In the genomic region with DNA sequence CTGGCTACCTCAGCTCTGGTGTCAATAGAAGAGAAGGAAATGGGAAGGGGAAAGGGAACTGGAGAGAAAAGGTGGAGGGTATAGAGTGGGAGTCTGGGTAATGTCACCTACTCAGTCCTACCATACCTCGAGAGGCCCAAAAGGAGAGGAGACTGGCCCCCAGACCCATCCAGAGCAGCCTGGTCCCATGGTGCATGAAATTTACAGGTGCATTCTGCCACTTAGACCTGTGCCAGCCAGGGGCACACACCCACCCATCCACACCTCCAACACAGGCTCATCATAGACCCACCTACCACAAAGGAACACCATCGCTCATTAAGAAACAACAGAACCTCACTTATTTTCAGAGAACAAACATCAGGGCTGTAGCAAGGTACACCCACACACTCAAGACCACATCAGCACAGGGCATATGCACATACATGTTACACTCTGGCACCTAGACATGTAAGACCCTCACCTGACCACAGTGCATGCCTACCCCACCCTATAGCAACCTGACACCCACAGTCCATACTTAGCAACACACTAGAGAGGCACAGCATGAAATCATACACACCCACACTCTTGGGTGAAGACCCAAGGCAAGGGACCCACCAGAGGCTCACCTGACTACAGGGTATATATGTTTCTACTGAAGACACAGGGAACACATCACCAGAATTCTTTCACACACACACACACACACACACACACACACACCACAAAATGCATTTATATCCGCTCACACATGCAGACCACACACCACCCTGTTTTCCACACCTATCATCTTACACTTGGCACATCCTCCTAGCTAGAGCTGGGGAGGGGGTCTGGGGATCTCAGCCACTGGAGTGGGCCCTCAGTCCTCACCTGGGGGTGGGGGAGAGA, we compare ENCODE assay signal across 10 mouse cellular contexts. TPM values are rescaled to one million over a fixed set of nuclear protein-coding genes. Genes with fewer than 3 reads are reported as not detected.
DNase-seq lines count a peak whose midpoint lies in the region; ATAC-seq and TF ChIP-seq lines count a peak whose summit lies in the region.
"Had no signal": no experiment of that assay in that cellular context is flagged by ENCODE, and none has a peak within 500 bp of the region (broad histone marks: within the 10 kb centered on the region; RNA-seq: fewer than 3 reads in every experiment).

No protein-coding gene starts in this region.

- peaks cover 13% of the 10 kb centered on the region; the same call in 1 of the 2 replicates for H3K4me1 ChIP-seq in kidney, embryonic 14.5 days (ENCODE audit: control insufficient read depth, insufficient read depth, low read length)
- peaks cover 20% of the 10 kb centered on the region for H3K4me1 ChIP-seq in embryonic facial prominence, embryonic 12.5 days
- H3K4me1 ChIP-seq in hindbrain, postnatal 0 days (ENCODE audit: insufficient read depth, low read length) = peaks cover 10% of the 10 kb centered on the region; the same call in 1 of the 2 replicates

- H3K27ac ChIP-seq in kidney, embryonic 14.5 days (ENCODE audit: low read depth, low read length) = no peak overlapping the region
- no peak overlapping the region for H3K27ac ChIP-seq in embryonic facial prominence, embryonic 12.5 days
- H3K27ac ChIP-seq in hindbrain, postnatal 0 days = peak overlapping the region; percentile 71
- H3K27ac ChIP-seq: macrophage had no signal

- peaks cover 67% of the 10 kb centered on the region for H3K27me3 ChIP-seq in kidney, embryonic 14.5 days (ENCODE audit: control insufficient read depth, insufficient read depth, low read length)
- peaks cover 68% of the 10 kb centered on the region for H3K27me3 ChIP-seq in embryonic facial prominence, embryonic 12.5 days
- no peaks in the 10 kb centered on the region for H3K27me3 ChIP-seq in hindbrain, postnatal 0 days (ENCODE audit: insufficient read depth, low read length)

- DNase-seq in kidney, postnatal 36 days = no peak
- DNase-seq in hindbrain, postnatal 0 days (ENCODE audit: low spot score) = peak; percentile 45
- peak; percentile 42 to 60 for DNase-seq in natural killer cell, adult 2 months (ENCODE audit: low spot score in 2 of 2)
- no peak for DNase-seq in layer of hippocampus, postnatal 10 days (ENCODE audit: low spot score in 2 of 2)
- no peak for DNase-seq in right cerebral cortex, postnatal 25 days
- no peak for DNase-seq in testis, postnatal 10 days (ENCODE audit: low spot score)
- DNase-seq: kidney, postnatal 4 days had no signal

- no peak overlapping the region for H3K9ac ChIP-seq in kidney, embryonic 14.5 days (ENCODE audit: low read depth, low read length)
- H3K9ac ChIP-seq in embryonic facial prominence, embryonic 12.5 days = no peak overlapping the region
- peak overlapping the region; percentile 86 for H3K9ac ChIP-seq in hindbrain, postnatal 0 days (replicated peaks; ENCODE audit: low read length)

- no peak overlapping the region for H3K4me2 ChIP-seq in kidney, embryonic 14.5 days (replicated peaks; ENCODE audit: low read depth, low read length)
- H3K4me2 ChIP-seq in embryonic facial prominence, embryonic 12.5 days (replicated peaks) = peak overlapping the region; percentile 83; the same call in 1 of the 2 replicates
- peak overlapping the region; percentile 67 for H3K4me2 ChIP-seq in hindbrain, postnatal 0 days (ENCODE audit: low read depth, low read length)

- no peaks in the 10 kb centered on the region for H3K36me3 ChIP-seq in kidney, embryonic 14.5 days (ENCODE audit: control insufficient read depth, insufficient read depth, low read length)
- H3K36me3 ChIP-seq in embryonic facial prominence, embryonic 12.5 days = no peaks in the 10 kb centered on the region
- H3K36me3 ChIP-seq in hindbrain, postnatal 0 days (ENCODE audit: insufficient read depth, low read length) = no peaks in the 10 kb centered on the region

- 62% methylated on average over 3 of the region's 3 CpGs for WGBS in kidney, embryonic 14.5 days
- 74% methylated on average over 3 of the region's 3 CpGs for WGBS in embryonic facial prominence, embryonic 12.5 days
- 63% methylated on average over 3 of the region's 3 CpGs for WGBS in hindbrain, postnatal 0 days

- no peak for ATAC-seq in kidney, embryonic 14.5 days (ENCODE audit: low FRiP score, low TSS enrichment)
- ATAC-seq in embryonic facial prominence, embryonic 12.5 days (ENCODE audit: insufficient number of reproducible peaks, insufficient read depth, low FRiP score, low TSS enrichment) = no peak
- no peak for ATAC-seq in hindbrain, postnatal 0 days

- peak overlapping the region; percentile 51 for H3K4me3 ChIP-seq in kidney, embryonic 14.5 days (ENCODE audit: low read length)
- peak overlapping the region; percentile 45 for H3K4me3 ChIP-seq in embryonic facial prominence, embryonic 12.5 days
- H3K4me3 ChIP-seq in hindbrain, postnatal 0 days (ENCODE audit: low read length) = peak overlapping the region; percentile 69

- TF ChIP-seq CTCF in hindbrain, postnatal 0 days (IDR thresholded peaks at IDR 0.05; ENCODE audit: low read depth) = no peak

- no peaks in the 10 kb centered on the region for H3K9me3 ChIP-seq in kidney, embryonic 14.5 days (ENCODE audit: control insufficient read depth, low read length)
- H3K9me3 ChIP-seq in embryonic facial prominence, embryonic 12.5 days = no peaks in the 10 kb centered on the region
- no peaks in the 10 kb centered on the region for H3K9me3 ChIP-seq in hindbrain, postnatal 0 days (ENCODE audit: low read length)

RNA-seq across cellular contexts. Expression of gene Tmem151a, which starts 1.1 kb away (rescaled TPM):
- 1.2 and 1.7 TPM in 2 replicates for polyA plus RNA-seq in kidney, embryonic 14.5 days (2014; fragmentation: Nextera tagmentation; extraction: Ambion mirVana)
- polyA plus RNA-seq in embryonic facial prominence, embryonic 12.5 days (2016; fragmentation: Nextera tagmentation; extraction: Ambion mirVana) = 2.9 and 3.7 TPM in 2 replicates
- 68.9 and 76.6 TPM in 2 replicates for total RNA-seq in hindbrain, postnatal 0 days (2014; rRNA removed)
- 61.0 and 71.5 TPM in 2 replicates for polyA plus RNA-seq in hindbrain, postnatal 0 days (2015; fragmentation: Nextera tagmentation; extraction: Ambion mirVana)
- total RNA-seq in layer of hippocampus, postnatal 10 days (2021) = 10 to 100 TPM; 96.6 to 98.0 TPM

RNA-seq across cellular contexts. Expression of gene Yif1a, which starts 4.1 kb away (rescaled TPM):
- polyA plus RNA-seq in kidney, embryonic 14.5 days (2014; fragmentation: Nextera tagmentation; extraction: Ambion mirVana) = 114 and 115 TPM in 2 replicates
- 67.3 and 73.4 TPM in 2 replicates for polyA plus RNA-seq in embryonic facial prominence, embryonic 12.5 days (2016; fragmentation: Nextera tagmentation; extraction: Ambion mirVana)
- 59.7 and 69.0 TPM in 2 replicates for total RNA-seq in hindbrain, postnatal 0 days (2014; rRNA removed)
- 66.6 and 68.0 TPM in 2 replicates for polyA plus RNA-seq in hindbrain, postnatal 0 days (2015; fragmentation: Nextera tagmentation; extraction: Ambion mirVana)
- total RNA-seq in layer of hippocampus, postnatal 10 days (2021) = 10 to 100 TPM; 24.7 to 29.9 TPM

RNA-seq across cellular contexts. Expression of gene Cnih2, which starts 14.1 kb away (rescaled TPM):
- 23.1 and 26.5 TPM in 2 replicates for polyA plus RNA-seq in kidney, embryonic 14.5 days (2014; fragmentation: Nextera tagmentation; extraction: Ambion mirVana)
- polyA plus RNA-seq in embryonic facial prominence, embryonic 12.5 days (2016; fragmentation: Nextera tagmentation; extraction: Ambion mirVana) = 69.7 and 74.9 TPM in 2 replicates
- total RNA-seq in hindbrain, postnatal 0 days (2014; rRNA removed) = 549 and 573 TPM in 2 replicates
- polyA plus RNA-seq in hindbrain, postnatal 0 days (2015; fragmentation: Nextera tagmentation; extraction: Ambion mirVana) = 358 and 397 TPM in 2 replicates
- 100 to 1,000 TPM; 743 to 783 TPM for total RNA-seq in layer of hippocampus, postnatal 10 days (2021)
- polyA plus RNA-seq: macrophage had no signal

RNA-seq across cellular contexts. Expression of gene Cd248, which starts 16.3 kb away (rescaled TPM):
- polyA plus RNA-seq in kidney, embryonic 14.5 days (2014; fragmentation: Nextera tagmentation; extraction: Ambion mirVana) = 44.2 and 57.9 TPM in 2 replicates
- polyA plus RNA-seq in embryonic facial prominence, embryonic 12.5 days (2016; fragmentation: Nextera tagmentation; extraction: Ambion mirVana) = 54.4 and 64.3 TPM in 2 replicates
- 15.4 and 16.4 TPM in 2 replicates for total RNA-seq in hindbrain, postnatal 0 days (2014; rRNA removed)
- polyA plus RNA-seq in hindbrain, postnatal 0 days (2015; fragmentation: Nextera tagmentation; extraction: Ambion mirVana) = 10.7 and 12.5 TPM in 2 replicates
- 10 to 100 TPM in 1 of 2 experiments, 1 to 10 TPM in 1; 9.9 to 10.2 TPM for total RNA-seq in layer of hippocampus, postnatal 10 days (2021)
- polyA plus RNA-seq: macrophage had no signal

RNA-seq across cellular contexts. Expression of gene Rab1b, which starts 22.7 kb away (rescaled TPM):
- polyA plus RNA-seq in kidney, embryonic 14.5 days (2014; fragmentation: Nextera tagmentation; extraction: Ambion mirVana) = 273 and 286 TPM in 2 replicates
- 247 and 248 TPM in 2 replicates for polyA plus RNA-seq in embryonic facial prominence, embryonic 12.5 days (2016; fragmentation: Nextera tagmentation; extraction: Ambion mirVana)
- 272 and 291 TPM in 2 replicates for total RNA-seq in hindbrain, postnatal 0 days (2014; rRNA removed)
- polyA plus RNA-seq in hindbrain, postnatal 0 days (2015; fragmentation: Nextera tagmentation; extraction: Ambion mirVana) = 229 and 230 TPM in 2 replicates
- 100 to 1,000 TPM; 163 to 166 TPM for total RNA-seq in layer of hippocampus, postnatal 10 days (2021)

Comparison
In these comparisons a context has a peak if more than half of its experiments do, and no peak if none do; other contexts are left out.
1. DNase-seq: peak in hindbrain, postnatal 0 days (single experiment) and natural killer cell, adult 2 months (2 of 2); none in kidney, postnatal 36 days (0 of 2), layer of hippocampus, postnatal 10 days (0 of 2), right cerebral cortex, postnatal 25 days (single experiment) and testis, postnatal 10 days (single experiment).
2. RNA of gene Tmem151a, which starts 1.1 kb away (polyA plus RNA-seq): 61.0 to 71.5 TPM in hindbrain, postnatal 0 days; 2.9 to 3.7 TPM in embryonic facial prominence, embryonic 12.5 days and 1.2 to 1.7 TPM in kidney, embryonic 14.5 days; every median in the first group is over 10 times any median in the second.
3. Peak in every context shown above with its lines, with median percentiles within 50 percentile points of each other: H3K4me3 ChIP-seq.